Mouse (Mus musculus): ENCODE measurements around the gene Erf. TPM values are rescaled to one million over a fixed set of nuclear protein-coding genes. Genes with fewer than 3 reads are reported as not detected.

Erf gene
- polyA plus RNA-seq, 1 experiment from 2014 or later: 22.3 TPM

DNA sequence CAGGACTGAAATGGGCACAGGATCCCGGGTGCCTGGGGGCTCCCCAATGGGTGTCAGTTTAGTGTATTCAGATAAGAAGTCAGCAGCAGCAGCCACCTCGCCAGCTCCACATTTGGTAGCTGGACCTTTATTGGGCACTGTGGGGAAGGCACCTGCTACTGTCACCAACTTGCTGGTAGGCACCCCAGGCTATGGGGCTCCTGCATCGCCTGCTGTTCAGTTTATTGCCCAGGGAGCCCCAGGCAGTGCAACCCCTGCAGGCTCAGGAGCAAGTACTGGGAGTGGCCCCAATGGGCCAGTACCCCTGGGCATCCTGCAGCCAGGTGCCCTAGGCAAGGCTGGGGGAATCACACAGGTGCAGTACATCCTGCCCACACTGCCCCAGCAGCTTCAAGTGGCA lies 38.2 kb upstream of the Erf start:
- H3K9me3 ChIP-seq: peaks cover 10% of the 10 kb centered on the region; the same call in 1 of the 2 replicates
- ATAC-seq (ENCODE audit: insufficient number of reproducible peaks, insufficient read depth, low FRiP score, low TSS enrichment, low read depth): no peak
- H3K4me1 ChIP-seq (replicated peaks): peaks cover 13% of the 10 kb centered on the region
- peaks cover 91% of the 10 kb centered on the region for H3K36me3 ChIP-seq
- no peak overlapping the region for H3K27ac ChIP-seq
- H3K4me2 ChIP-seq: no peak overlapping the region
- no peak overlapping the region for H3K4me3 ChIP-seq (replicated peaks)
- H3K9ac ChIP-seq (replicated peaks): no peak overlapping the region; the same call in 1 of the 2 replicates
- WGBS: 83% methylated on average over 3 of the region's 3 CpGs
- H3K27me3 ChIP-seq: no peaks in the 10 kb centered on the region

GRCm38 (mm10) chr7:25288011-25288410 lies 37.5 kb upstream of the Erf start:
- Histone ChIP-seq H3K36me3 (peaks cover 84% of the 10 kb centered on the region), H3K27me3 (no peaks in the 10 kb centered on the region), H3K4me1 (replicated peaks) (peaks cover 20% of the 10 kb centered on the region), H3K9me3 (peaks cover 10% of the 10 kb centered on the region; the same call in 1 of the 2 replicates), H3K4me3 (replicated peaks) (no peak overlapping the region), H3K4me2 (no peak overlapping the region), H3K9ac (replicated peaks) (no peak overlapping the region), H3K27ac (no peak overlapping the region)
- no peak for ATAC-seq (ENCODE audit: insufficient number of reproducible peaks, insufficient read depth, low FRiP score, low TSS enrichment, low read depth)
- 93% methylated on average over 12 of the region's 12 CpGs for WGBS

GRCm38 (mm10) chr7:25286989-25287388 lies 36.4 kb upstream of the Erf start:
- Histone ChIP-seq H3K9ac (replicated peaks) (no peak overlapping the region), H3K27ac (no peak overlapping the region), H3K4me1 (replicated peaks) (peaks cover 21% of the 10 kb centered on the region), H3K4me2 (no peak overlapping the region), H3K36me3 (peaks cover 74% of the 10 kb centered on the region), H3K9me3 (peaks cover 10% of the 10 kb centered on the region; the same call in 1 of the 2 replicates), H3K27me3 (no peaks in the 10 kb centered on the region), H3K4me3 (replicated peaks) (no peak overlapping the region)
- ATAC-seq (ENCODE audit: insufficient number of reproducible peaks, insufficient read depth, low FRiP score, low TSS enrichment, low read depth): no peak
- 82% methylated on average over 8 of the region's 8 CpGs for WGBS

DNA sequence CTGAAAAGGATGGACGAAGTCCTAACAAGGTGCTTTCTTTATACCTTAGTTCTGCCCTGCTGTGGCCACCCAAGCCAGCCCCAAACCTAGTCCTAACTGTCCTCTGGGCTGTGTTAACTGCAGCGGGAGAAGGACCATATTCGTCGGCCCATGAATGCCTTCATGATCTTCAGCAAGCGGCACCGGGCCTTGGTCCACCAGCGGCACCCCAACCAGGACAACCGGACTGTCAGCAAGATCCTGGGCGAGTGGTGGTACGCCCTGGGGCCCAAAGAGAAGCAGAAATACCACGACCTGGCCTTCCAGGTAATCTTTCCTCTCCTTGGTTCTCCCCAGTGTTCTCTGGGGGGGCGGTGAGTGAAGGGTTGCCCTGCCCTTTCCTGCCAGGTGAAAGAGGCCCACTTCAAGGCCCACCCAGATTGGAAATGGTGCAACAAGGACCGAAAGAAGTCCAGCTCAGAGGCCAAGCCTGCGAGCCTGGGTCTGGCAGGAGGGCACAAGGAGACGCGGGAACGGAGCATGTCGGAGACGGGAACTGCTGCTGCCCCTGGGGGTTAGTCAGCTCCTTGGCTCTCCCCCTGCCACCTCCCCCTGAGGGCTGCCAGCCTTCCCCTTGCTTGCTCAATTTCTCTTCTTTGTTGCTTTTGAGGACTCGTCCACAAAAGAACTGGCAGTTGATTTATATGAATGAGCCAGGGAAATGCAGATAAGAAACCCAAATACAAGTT lies 35.1 kb upstream of the Erf start:
- no peak overlapping the region for H3K9ac ChIP-seq (replicated peaks)
- no peak overlapping the region for H3K27ac ChIP-seq
- H3K9me3 ChIP-seq: peaks cover 10% of the 10 kb centered on the region; the same call in 1 of the 2 replicates
- peaks cover 32% of the 10 kb centered on the region for H3K4me1 ChIP-seq (replicated peaks)
- H3K27me3 ChIP-seq: no peaks in the 10 kb centered on the region
- ATAC-seq (ENCODE audit: insufficient number of reproducible peaks, insufficient read depth, low FRiP score, low TSS enrichment, low read depth): no peak
- 92% methylated on average over 20 of the region's 20 CpGs for WGBS
- H3K4me2 ChIP-seq: no peak overlapping the region
- H3K4me3 ChIP-seq (replicated peaks): no peak overlapping the region
- H3K36me3 ChIP-seq: peaks cover 61% of the 10 kb centered on the region

GRCm38 (mm10) chr7:25284766-25285165 lies 34.2 kb upstream of the Erf start:
- Histone ChIP-seq H3K4me2 (peak overlapping the region; percentile 98), H3K4me1 (replicated peaks) (peaks cover 40% of the 10 kb centered on the region), H3K4me3 (replicated peaks) (peak overlapping the region; percentile 78; the same call in 1 of the 2 replicates), H3K9me3 (peaks cover 6% of the 10 kb centered on the region; the same call in 1 of the 2 replicates), H3K27me3 (no peaks in the 10 kb centered on the region), H3K9ac (replicated peaks) (peak overlapping the region; percentile 81; the same call in 1 of the 2 replicates), H3K36me3 (peaks cover 51% of the 10 kb centered on the region), H3K27ac (0 out of 2 replicates have a peak overlapping the region, but pooled peaks have one; percentile 41)
- ATAC-seq (ENCODE audit: insufficient number of reproducible peaks, insufficient read depth, low FRiP score, low TSS enrichment, low read depth): no peak
- 81% methylated on average over 5 of the region's 5 CpGs for WGBS

DNA sequence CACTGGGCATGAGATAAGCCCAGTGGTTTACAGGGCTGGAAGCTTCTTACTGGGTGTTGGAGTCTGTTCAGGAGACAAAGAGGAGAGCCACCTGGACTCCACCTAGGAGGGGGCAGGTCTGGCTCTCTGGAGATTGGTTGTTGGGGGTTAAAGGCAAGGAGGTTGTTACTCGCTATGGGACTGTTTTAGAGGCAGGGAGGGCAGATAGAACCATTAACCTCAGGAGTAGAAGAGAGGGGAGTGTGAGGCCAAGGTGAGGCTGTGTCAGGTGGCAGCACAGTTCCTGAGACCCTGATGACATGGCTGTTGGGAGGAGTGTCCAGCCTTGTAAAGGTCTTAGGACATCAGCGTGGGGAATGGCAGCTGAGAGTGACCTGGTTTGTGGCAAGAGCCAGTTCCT lies 33.6 kb upstream of the Erf start:
- no peaks in the 10 kb centered on the region for H3K27me3 ChIP-seq
- H3K36me3 ChIP-seq: peaks cover 46% of the 10 kb centered on the region
- peak overlapping the region; percentile 81 for H3K9ac ChIP-seq (replicated peaks)
- peak overlapping the region; percentile 98 for H3K4me2 ChIP-seq
- WGBS: 56% methylated on average over 2 of the region's 2 CpGs
- ATAC-seq (ENCODE audit: insufficient number of reproducible peaks, insufficient read depth, low FRiP score, low TSS enrichment, low read depth): no peak
- peaks cover 45% of the 10 kb centered on the region for H3K4me1 ChIP-seq (replicated peaks)
- peaks cover 4% of the 10 kb centered on the region; the same call in 1 of the 2 replicates for H3K9me3 ChIP-seq
- peak overlapping the region; percentile 78 for H3K4me3 ChIP-seq (replicated peaks)
- H3K27ac ChIP-seq: peak overlapping the region; percentile 100; the same call in 1 of the 2 replicates

- no peaks in the 10 kb centered on the region for H3K27me3 ChIP-seq
- H3K27ac ChIP-seq: peak overlapping the region; percentile 100
- peak overlapping the region; percentile 98 for H3K4me2 ChIP-seq
- 12% methylated on average over 5 of the region's 5 CpGs for WGBS
- peak overlapping the region; percentile 78 for H3K4me3 ChIP-seq (replicated peaks)
- peak overlapping the region; percentile 81 for H3K9ac ChIP-seq (replicated peaks)
- no peak for ATAC-seq (ENCODE audit: insufficient number of reproducible peaks, insufficient read depth, low FRiP score, low TSS enrichment, low read depth)
- no peaks in the 10 kb centered on the region for H3K9me3 ChIP-seq
- H3K4me1 ChIP-seq (replicated peaks): peaks cover 45% of the 10 kb centered on the region
- H3K36me3 ChIP-seq: peaks cover 40% of the 10 kb centered on the region
Observed at GRCm38 (mm10) chr7:25283637-25284036, 33.1 kb upstream of the Erf start.

GRCm38 (mm10) chr7:25282731-25283211 lies 32.2 kb upstream of the Erf start:
- H3K4me3 ChIP-seq (replicated peaks): peak overlapping the region; percentile 78
- no peak for ATAC-seq (ENCODE audit: insufficient number of reproducible peaks, insufficient read depth, low FRiP score, low TSS enrichment, low read depth)
- peak overlapping the region; percentile 100 for H3K27ac ChIP-seq
- H3K27me3 ChIP-seq: no peaks in the 10 kb centered on the region
- peak overlapping the region; percentile 98 for H3K4me2 ChIP-seq
- peak overlapping the region; percentile 81 for H3K9ac ChIP-seq (replicated peaks)
- H3K36me3 ChIP-seq: peaks cover 32% of the 10 kb centered on the region
- peaks cover 48% of the 10 kb centered on the region for H3K4me1 ChIP-seq (replicated peaks)
- H3K9me3 ChIP-seq: no peaks in the 10 kb centered on the region
- 1% methylated on average over 24 of the region's 36 CpGs for WGBS

- peaks cover 23% of the 10 kb centered on the region for H3K36me3 ChIP-seq
- peak overlapping the region; percentile 98 for H3K4me2 ChIP-seq
- H3K27ac ChIP-seq: peak overlapping the region; percentile 100
- peak; percentile 64 for ATAC-seq (ENCODE audit: insufficient number of reproducible peaks, insufficient read depth, low FRiP score, low TSS enrichment, low read depth)
- H3K4me3 ChIP-seq (replicated peaks): peak overlapping the region; percentile 78
- peak overlapping the region; percentile 81 for H3K9ac ChIP-seq (replicated peaks)
- H3K4me1 ChIP-seq (replicated peaks): peaks cover 56% of the 10 kb centered on the region
- WGBS: 2% methylated on average over 56 of the region's 108 CpGs
- H3K9me3 ChIP-seq: no peaks in the 10 kb centered on the region
- H3K27me3 ChIP-seq: no peaks in the 10 kb centered on the region
Observed at GRCm38 (mm10) chr7:25281734-25282601, 31.4 kb upstream of the Erf start.

DNA sequence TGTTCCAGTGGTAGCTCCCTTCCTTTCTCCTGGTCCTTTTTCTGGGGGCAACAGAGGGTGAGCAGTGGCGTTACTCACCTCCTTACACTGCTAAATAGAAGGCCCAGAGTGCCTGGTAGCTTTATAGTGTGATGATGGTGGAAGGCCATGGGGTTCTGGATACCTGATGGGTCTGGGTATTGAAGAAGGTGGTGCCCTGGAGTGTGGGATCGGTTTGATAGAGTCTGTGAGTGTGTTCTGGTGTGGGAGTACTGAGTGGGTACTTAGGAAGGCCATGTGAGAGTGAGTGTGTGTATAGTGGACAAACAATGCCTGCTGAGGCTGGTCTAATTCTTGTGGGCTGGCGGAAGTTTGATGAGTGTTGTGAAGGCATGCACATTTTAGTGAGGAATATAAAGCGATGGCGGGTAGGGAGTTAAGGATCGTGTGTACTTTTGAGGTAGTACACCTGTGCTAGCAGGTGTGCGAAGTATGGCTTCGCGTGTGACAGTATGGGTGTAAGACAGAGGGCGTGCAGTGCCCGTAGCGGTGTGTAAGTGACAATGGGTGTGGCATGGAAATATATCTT lies 30.7 kb upstream of the Erf start:
- 23% methylated on average over 12 of the region's 12 CpGs for WGBS
- peak overlapping the region; percentile 98 for H3K4me2 ChIP-seq
- peaks cover 60% of the 10 kb centered on the region for H3K4me1 ChIP-seq (replicated peaks)
- ATAC-seq (ENCODE audit: insufficient number of reproducible peaks, insufficient read depth, low FRiP score, low TSS enrichment, low read depth): peak; percentile 0; the same call in 1 of the 2 replicates
- peaks cover 16% of the 10 kb centered on the region for H3K36me3 ChIP-seq
- no peaks in the 10 kb centered on the region for H3K27me3 ChIP-seq
- H3K9ac ChIP-seq (replicated peaks): peak overlapping the region; percentile 28; the same call in 1 of the 2 replicates
- H3K4me3 ChIP-seq (replicated peaks): peak overlapping the region; percentile 78
- no peaks in the 10 kb centered on the region for H3K9me3 ChIP-seq
- peak overlapping the region; percentile 100 for H3K27ac ChIP-seq

Data from limb, embryonic 12.5 days (tissue).